Mouse (Mus musculus): ENCODE measurements around the gene Arhgap18.

DNA sequence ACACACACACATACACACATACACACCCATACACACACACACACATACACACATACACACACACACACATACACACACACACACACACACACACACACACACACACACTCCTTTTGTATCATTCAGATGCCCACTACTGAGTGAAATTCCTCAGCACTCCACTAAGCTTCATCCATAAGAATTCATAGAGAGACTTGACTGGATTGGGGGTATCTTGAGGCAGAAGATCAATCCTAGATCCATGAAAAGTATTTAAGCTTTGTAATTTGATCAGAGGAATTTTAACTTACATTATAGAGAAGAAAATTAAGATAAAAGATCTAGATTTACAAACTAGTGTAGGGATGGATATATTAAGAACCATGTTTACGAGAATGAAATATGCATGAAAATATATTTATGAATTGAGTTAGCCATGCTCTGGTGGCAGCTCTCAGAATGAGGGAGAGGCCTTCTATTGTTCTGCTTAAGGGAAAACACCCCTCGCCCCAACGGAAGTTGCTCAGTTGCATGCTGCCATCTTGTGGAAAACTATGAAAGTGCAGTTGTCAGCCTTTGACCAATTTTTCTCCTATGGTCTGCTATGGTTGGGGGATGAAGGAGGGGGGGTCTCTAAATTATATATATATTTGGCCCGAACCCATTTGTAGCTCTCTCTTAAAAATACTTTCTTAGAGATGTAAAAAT lies 137.2 kb downstream of the Arhgap18 start:
- TF ChIP-seq CTCF (conservative IDR thresholded peaks at IDR 0.05; ENCODE audit: low read length), result peak; percentile 68
- TF ChIP-seq POU5F1 (IDR thresholded peaks at IDR 0.05; ENCODE audit: borderline replicate concordance, low read length), result no peak

Measured in E14TG2a.4 (cell line).